Mouse (Mus musculus): ENCODE data around the gene Unk.
A peak's percentile ranks its signal among the peaks of the same experiment; 100 is the strongest.

The Unk gene

GRCm38 (mm10) chr11:116107777-116108285 is 77.7 kb downstream of the Unk start:
- no peak for DNase-seq (ENCODE audit: low read depth, low spot score)

DNA sequence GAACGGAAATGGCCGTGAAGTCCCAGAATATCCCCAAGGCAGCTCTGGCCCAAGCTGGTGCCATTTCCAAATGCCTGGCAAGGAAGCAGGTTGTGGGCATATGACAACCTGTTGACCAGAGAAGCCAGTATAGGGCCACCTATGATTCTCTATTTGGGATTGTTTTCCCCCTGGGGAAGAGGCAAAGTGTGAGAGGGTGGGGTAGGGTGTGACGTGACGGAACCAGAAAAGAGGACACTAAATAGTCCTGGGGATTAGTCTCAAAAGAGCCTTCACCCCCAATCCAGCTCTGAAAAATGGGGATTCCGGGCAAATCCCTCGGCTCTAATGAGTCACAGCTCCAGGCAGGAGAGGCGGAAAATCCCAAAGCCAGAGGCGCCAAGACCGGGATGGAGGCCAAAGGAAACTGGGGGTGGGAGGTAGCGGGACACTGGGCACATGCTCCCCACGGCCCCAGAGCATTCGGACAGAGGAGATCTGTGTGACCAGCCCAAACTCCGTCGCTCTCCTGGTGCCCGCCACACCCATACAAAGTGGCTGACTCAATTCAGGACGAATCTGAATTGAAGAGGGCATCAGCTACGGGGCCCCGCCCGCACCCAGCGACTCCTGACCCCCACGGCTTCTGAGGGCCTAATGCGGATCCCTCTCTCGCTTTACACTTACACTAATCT is 78.5 kb downstream of the Unk start:
- DNase-seq (ENCODE audit: low read depth, low spot score) = peak; percentile 64

GRCm38 (mm10) chr11:116109441-116110081 is 79.4 kb downstream of the Unk start:
- no peak for DNase-seq (ENCODE audit: low read depth, low spot score)

- peak; percentile 73 for DNase-seq (ENCODE audit: low read depth, low spot score)
Measured at GRCm38 (mm10) chr11:116110131-116110530, 80.0 kb downstream of the Unk start.

GRCm38 (mm10) chr11:116110540-116110939 is 80.4 kb downstream of the Unk start:
- no peak for DNase-seq (ENCODE audit: low read depth, low spot score)
